Mouse (Mus musculus) cerebellum, adult 2 months (tissue): ENCODE data around the gene Col4a2.

Experiments
- CTCF ChIP-seq: fragments of 200-500 bp; IDR thresholded peaks from 2 replicates; pipeline ENCODE4 v1.5.1; 2011; ENCODE audit warnings: low read depth, mild to moderate bottlenecking, control low read depth, low read length, moderate library complexity, borderline replicate concordance; ENCODE audit not compliant: insufficient read depth
- POLR2A ChIP-seq: fragments of 200-500 bp; IDR thresholded peaks from 2 replicates; pipeline ENCODE4 v1.6.1; 2011; ENCODE audit warnings: low read length, control low read depth, borderline replicate concordance; ENCODE audit not compliant: insufficient read depth

- TF ChIP-seq POLR2A (no peak), CTCF (no peak)
These were observed 131.0 kb downstream of the Col4a2 start for GRCm38 (mm10) chr8:11443611-11444010.
